Mouse (Mus musculus): ENCODE data around the gene Acly.

DNA sequence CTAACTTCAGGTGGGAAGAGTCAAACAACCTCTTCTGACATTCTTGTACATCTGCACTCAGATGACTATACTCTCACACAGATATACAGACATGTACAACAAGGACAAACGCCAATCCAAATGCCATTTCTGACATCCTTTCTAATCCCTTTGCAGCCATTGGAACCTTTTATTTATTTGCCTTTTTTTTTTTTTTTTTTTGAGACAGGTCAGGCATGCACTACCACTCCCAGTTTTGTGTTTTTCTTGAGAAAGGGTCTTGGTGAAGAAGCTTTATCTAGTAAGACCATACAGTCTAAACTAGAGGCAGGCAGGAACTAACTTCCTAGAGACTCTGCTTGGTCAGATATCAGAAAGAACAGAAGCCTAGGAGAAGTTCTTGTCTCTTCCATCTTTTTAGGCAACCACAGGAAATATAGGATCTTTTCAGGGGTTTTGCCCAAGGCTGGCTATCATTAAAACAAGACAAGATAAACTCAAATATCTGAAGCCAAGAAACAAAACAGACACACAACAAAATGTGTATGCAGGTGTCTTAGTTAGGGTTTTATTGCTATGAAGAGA lies 62.5 kb downstream of the Acly start:
- TF ChIP-seq CTCF (conservative IDR thresholded peaks at IDR 0.05; ENCODE audit: low read length) (no peak), POU5F1 (IDR thresholded peaks at IDR 0.05; ENCODE audit: borderline replicate concordance, low read length) (no peak), NANOG (IDR thresholded peaks at IDR 0.05; ENCODE audit: borderline replicate concordance, low read length) (no peak)
